Mouse (Mus musculus): ENCODE results near the gene Dnajc22.
"Not testable (repeated sequence)": the region's sequence is repeated elsewhere in the genome, so short reads cannot be mapped to it uniquely, and the experiment has no call there.

DNA sequence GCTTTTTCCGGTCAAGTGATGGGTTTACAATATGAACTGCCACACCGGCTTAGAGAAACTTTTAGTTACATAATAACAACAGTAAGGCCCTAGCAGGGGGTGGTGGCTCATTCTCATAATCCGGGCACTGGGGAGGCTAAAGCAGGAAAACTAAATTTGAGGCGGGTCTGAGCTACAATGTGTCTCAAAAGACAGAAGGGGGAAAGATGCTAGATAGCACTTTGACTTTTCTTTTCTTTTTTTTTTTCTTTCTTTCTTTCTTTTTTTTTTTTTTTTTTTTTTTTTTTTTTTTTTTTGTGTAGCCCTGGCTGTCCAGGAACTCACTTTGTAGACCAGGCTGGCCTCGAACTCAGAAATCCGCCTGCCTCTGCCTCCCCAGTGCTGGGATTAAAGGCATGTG, 47.2 kb upstream of the Dnajc22 start:
- TF ChIP-seq CTCF (IDR thresholded peaks at IDR 0.05; ENCODE audit: low read depth); EP300 (optimal IDR thresholded peaks at IDR 0.05): not testable (repeated sequence)

Measured in stomach, postnatal 0 days (tissue).